Mouse (Mus musculus) kidney, embryonic 16.5 days (tissue): Measurements from ENCODE around the gene Gabrb3. TPM values are rescaled to one million over a fixed set of nuclear protein-coding genes. Genes with fewer than 3 reads are reported as not detected.

Experiments used
- ATAC-seq: fragments of 200-750 bp; cut with Nextera tagmentation; 2 replicates; pipeline ENCODE4 v1.8.0; 2017; ENCODE audit warnings: moderate TSS enrichment; ENCODE audit not compliant: low FRiP score, low TSS enrichment
- H3K27ac ChIP-seq: fragments of 300-500 bp; sonication (generic); 2 replicates; pipeline ENCODE4 v1.5.1; 2014; ENCODE audit warnings: low read length
- H3K27me3 ChIP-seq: fragments of 300-500 bp; sonication (generic); 2 replicates; pipeline ENCODE4 v1.6.1; 2014; ENCODE audit warnings: low read length, control low read depth, mixed read lengths; ENCODE audit not compliant: insufficient read depth
- H3K36me3 ChIP-seq: fragments of 300-500 bp; sonication (generic); 2 replicates; pipeline ENCODE4 v1.6.1; 2014; ENCODE audit warnings: low read length, control low read depth, mixed read lengths; ENCODE audit not compliant: insufficient read depth
- H3K4me1 ChIP-seq: fragments of 300-500 bp; sonication (generic); 2 replicates; pipeline ENCODE4 v1.6.1; 2014; ENCODE audit warnings: low read length, control low read depth, mixed read lengths; ENCODE audit not compliant: insufficient read depth
- H3K4me2 ChIP-seq: fragments of 300-500 bp; sonication (generic); replicated peaks from 2 replicates; pipeline ENCODE4 v1.6.1; 2014; ENCODE audit warnings: low read depth, low read length
- H3K4me3 ChIP-seq: fragments of 300-500 bp; sonication (generic); 2 replicates; pipeline ENCODE4 v1.5.1; 2014; ENCODE audit warnings: mild to moderate bottlenecking, low read length
- H3K9ac ChIP-seq: fragments of 300-500 bp; sonication (generic); replicated peaks from 2 replicates; pipeline ENCODE4 v1.6.1; 2014; ENCODE audit warnings: low read length
- H3K9me3 ChIP-seq: fragments of 300-500 bp; sonication (generic); 2 replicates; pipeline ENCODE4 v1.6.1; 2016; ENCODE audit warnings: low read length, control low read depth
- WGBS: fragments of 180-500 bp; shearing (Covaris S2); extraction: QIAGEN DNeasy Blood & Tissue Kit; methylation state at CpG from one replicate; pipeline ENCODE4 v1.1.7; 2014; 5-methylcytosine and 5-hydroxymethylcytosine counted together
- polyA plus RNA-seq: library from polyadenylated mRNA; unstranded; fragments of >200 nt; fragmentation: Nextera tagmentation; extraction: Ambion mirVana; gene quantifications from 2 replicates; pipeline ENCODE4 v1.2.1, GENCODE M21; 2015

The Gabrb3 gene
- polyA plus RNA-seq, 1 experiment from 2014 or later = 1.0 TPM

DNA sequence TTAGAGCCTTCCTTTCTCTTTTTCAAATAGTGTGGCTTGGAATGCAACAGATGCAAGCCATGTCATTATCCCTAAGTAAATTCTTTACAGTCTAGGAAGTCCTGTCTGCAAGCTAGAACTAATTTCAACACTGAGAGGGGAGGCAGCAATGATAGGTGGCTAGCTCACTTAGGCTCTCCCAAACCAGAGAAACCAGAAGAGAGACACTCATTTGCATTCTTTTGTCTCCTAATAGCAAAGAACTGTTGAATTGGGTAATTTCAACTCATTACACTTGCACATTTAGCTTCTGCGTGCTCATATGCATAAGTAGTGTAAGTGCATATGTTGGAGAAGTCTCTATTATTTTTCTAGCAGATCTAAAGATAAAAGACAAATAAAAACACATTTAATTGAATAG lies 28.7 kb downstream of the Gabrb3 start:
- Histone ChIP-seq H3K36me3 (no peaks in the 10 kb centered on the region), H3K4me3 (no peak overlapping the region), H3K27ac (no peak overlapping the region), H3K9me3 (no peaks in the 10 kb centered on the region), H3K4me2 (no peak overlapping the region), H3K27me3 (no peaks in the 10 kb centered on the region), H3K4me1 (no peaks in the 10 kb centered on the region), H3K9ac (no peak overlapping the region)
- no peak for ATAC-seq
- WGBS = 80% methylated on average over 1 of the region's 1 CpGs

DNA sequence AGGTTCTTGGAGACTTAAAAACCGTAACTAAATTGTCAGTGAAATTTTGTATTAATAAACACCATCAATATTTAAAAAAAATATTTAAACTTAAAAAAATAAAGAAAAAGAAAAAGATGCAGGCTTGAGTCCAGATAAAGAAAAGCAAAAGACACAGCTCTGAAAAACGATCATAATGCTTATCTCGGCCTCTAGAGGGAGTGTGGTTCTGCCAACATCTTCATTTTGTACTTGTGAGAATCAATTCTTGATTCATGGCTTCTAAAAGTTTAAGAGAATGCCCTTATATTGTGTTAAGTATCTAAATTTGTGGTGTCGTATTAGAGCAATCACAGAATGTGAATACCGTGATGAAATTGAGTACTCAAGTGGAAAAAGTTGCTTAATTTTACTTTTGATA lies 40.9 kb downstream of the Gabrb3 start:
- no peak overlapping the region for H3K9ac ChIP-seq
- no peaks in the 10 kb centered on the region for H3K36me3 ChIP-seq
- ATAC-seq = no peak
- no peaks in the 10 kb centered on the region for H3K27me3 ChIP-seq
- H3K9me3 ChIP-seq = no peaks in the 10 kb centered on the region
- H3K4me3 ChIP-seq = no peak overlapping the region
- H3K27ac ChIP-seq = no peak overlapping the region
- no peak overlapping the region for H3K4me2 ChIP-seq
- WGBS = 67% methylated on average over 5 of the region's 5 CpGs
- H3K4me1 ChIP-seq = no peaks in the 10 kb centered on the region

DNA sequence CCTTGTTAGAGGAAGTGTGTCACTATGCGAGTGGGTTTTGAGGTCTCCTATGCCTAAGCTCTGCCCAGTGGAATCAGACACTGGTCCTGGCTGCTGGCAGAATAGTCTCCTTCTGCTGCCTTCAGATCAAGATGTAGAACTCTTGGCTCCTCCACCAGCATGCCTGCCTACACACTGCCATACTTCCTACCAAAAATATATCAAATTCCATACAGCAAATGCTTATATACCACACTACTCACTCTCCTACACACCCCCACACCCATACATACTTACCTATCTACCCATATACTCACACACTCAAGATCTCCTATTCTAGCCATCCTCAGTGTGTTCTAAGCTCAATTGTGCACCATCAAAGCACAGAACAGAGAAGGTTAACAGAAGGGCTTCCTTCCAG lies 51.8 kb downstream of the Gabrb3 start:
- no peak for ATAC-seq
- Histone ChIP-seq H3K9ac (no peak overlapping the region), H3K27me3 (no peaks in the 10 kb centered on the region), H3K36me3 (no peaks in the 10 kb centered on the region), H3K4me3 (no peak overlapping the region), H3K4me1 (no peaks in the 10 kb centered on the region), H3K9me3 (no peaks in the 10 kb centered on the region), H3K4me2 (no peak overlapping the region), H3K27ac (no peak overlapping the region)
- WGBS = 100% methylated on average over 1 of the region's 1 CpGs

DNA sequence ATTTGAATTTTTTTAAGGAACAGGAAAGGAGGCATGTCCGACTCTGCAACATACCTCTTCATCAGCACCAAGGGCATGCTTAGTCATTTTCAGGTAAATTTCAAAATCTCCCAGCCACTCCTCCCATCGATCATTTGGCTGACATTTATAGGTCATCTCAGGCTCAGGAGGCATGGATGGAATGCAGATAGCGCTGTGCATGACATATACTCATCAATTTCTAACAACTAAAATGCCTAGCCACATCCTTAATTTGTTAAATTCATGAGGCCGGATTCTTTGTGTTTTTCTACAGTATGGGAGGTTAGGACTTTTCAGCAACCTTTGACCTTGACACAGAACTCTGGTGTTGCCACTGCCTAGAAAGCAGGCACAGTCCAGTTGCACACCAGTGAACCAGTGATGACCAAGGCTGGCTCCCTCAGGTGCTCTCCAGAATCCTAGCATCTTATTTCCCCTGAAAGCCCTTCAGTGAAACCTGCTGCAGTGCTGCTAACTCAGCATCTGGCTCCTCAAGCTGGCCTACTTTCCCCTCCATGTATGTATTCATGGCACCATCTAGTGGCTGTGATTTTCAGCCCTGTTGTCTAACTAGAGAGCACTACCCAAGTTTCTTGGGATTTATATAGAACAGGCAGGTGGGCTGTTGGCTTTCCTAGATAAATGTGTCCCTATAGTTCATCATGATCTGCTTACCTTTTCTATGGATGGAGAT lies 54.5 kb downstream of the Gabrb3 start:
- no peak overlapping the region for H3K27ac ChIP-seq
- no peaks in the 10 kb centered on the region for H3K36me3 ChIP-seq
- ATAC-seq = no peak
- no peak overlapping the region for H3K4me3 ChIP-seq
- no peaks in the 10 kb centered on the region for H3K9me3 ChIP-seq
- H3K4me1 ChIP-seq = no peaks in the 10 kb centered on the region
- no peak overlapping the region for H3K4me2 ChIP-seq
- WGBS = 80% methylated on average over 4 of the region's 4 CpGs
- no peak overlapping the region for H3K9ac ChIP-seq
- no peaks in the 10 kb centered on the region for H3K27me3 ChIP-seq

DNA sequence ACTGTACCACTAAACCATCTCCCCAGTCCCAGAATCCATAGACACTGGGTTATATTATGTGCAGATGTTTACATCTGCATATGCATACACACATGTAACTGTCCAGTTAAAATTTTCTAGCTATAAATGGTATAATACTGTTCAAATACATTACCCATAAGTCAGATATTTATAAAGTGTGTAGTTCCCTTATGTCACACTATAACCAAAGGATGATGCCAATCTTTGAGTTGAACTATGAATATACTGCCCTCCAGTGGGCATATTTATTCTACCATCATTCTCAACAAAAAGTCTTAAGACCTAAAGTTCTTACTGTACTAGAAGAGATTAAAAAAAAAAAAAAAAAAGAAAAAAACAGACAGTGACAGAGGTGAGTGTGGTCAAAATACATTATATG lies 63.4 kb downstream of the Gabrb3 start:
- H3K36me3 ChIP-seq = no peaks in the 10 kb centered on the region
- no peaks in the 10 kb centered on the region for H3K9me3 ChIP-seq
- H3K4me3 ChIP-seq = no peak overlapping the region
- no peak overlapping the region for H3K9ac ChIP-seq
- no peaks in the 10 kb centered on the region for H3K27me3 ChIP-seq
- ATAC-seq = no peak
- no peak overlapping the region for H3K4me2 ChIP-seq
- H3K27ac ChIP-seq = no peak overlapping the region
- H3K4me1 ChIP-seq = no peaks in the 10 kb centered on the region

DNA sequence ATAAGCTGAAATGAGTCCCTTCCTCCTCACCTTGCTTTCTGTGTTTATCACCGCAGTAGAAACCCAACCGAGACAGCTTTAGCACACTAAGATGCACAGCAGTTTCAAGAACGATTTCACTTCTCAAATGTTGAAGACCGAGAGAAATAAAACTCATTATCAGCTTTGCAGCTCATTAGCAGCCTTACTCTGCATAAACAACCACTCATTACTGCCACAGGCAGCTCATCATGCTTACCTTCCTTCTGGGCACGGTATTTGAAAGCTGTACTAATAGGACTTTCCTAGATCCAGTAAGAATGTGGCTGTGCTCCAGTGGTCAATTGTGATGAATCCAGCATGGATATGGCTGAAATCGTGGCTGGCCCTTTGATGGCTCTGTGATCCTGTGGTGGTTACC lies 67.4 kb downstream of the Gabrb3 start:
- H3K27me3 ChIP-seq = no peaks in the 10 kb centered on the region
- no peaks in the 10 kb centered on the region for H3K9me3 ChIP-seq
- no peak for ATAC-seq
- H3K9ac ChIP-seq = no peak overlapping the region
- no peaks in the 10 kb centered on the region for H3K36me3 ChIP-seq
- H3K4me1 ChIP-seq = no peaks in the 10 kb centered on the region
- no peak overlapping the region for H3K27ac ChIP-seq
- H3K4me3 ChIP-seq = no peak overlapping the region
- WGBS = 72% methylated on average over 6 of the region's 6 CpGs
- H3K4me2 ChIP-seq = no peak overlapping the region

DNA sequence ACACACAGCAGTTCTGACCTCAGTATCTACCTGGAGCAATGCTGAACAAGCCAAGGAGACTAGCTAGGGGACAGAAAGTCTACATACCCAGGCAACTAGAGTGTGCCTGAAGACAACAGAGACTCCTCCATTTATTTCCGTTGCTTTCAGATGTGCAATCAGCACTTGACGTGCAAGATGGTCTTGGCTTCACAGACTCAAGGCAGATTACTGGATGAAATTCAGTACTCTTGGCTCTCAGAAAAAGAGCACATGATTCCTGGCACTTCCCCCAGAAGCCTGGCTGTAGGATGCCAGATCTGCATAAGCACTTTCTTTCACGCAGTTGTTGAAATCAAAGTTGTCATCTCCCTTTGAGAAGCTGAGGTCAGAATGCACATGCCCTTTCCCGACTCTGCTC lies 72.3 kb downstream of the Gabrb3 start:
- no peak overlapping the region for H3K4me2 ChIP-seq
- H3K9me3 ChIP-seq = no peaks in the 10 kb centered on the region
- no peaks in the 10 kb centered on the region for H3K36me3 ChIP-seq
- ATAC-seq = no peak
- H3K9ac ChIP-seq = no peak overlapping the region
- 80% methylated on average over 4 of the region's 4 CpGs for WGBS
- no peaks in the 10 kb centered on the region for H3K27me3 ChIP-seq
- H3K27ac ChIP-seq = no peak overlapping the region
- no peaks in the 10 kb centered on the region for H3K4me1 ChIP-seq
- no peak overlapping the region for H3K4me3 ChIP-seq

DNA sequence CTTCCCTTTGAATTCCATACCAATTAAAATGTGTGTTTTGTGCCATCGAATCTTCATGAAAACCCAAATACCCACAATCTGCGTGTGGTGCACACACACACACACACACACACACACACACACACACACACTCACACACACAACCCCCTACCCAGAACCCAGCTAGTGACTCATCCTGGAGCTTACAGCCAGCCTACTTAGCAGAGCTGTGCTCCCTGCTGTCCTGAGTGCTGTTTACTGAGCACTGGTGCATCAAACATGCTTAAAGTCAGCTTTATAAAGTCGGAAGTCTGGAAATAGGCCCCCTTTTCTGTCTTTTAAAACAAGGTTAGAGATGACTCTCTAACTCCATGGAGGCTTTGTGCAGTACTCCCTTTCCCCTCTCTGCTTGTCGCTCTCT lies 83.3 kb downstream of the Gabrb3 start:
- Histone ChIP-seq H3K4me2 (no peak overlapping the region), H3K4me1 (no peaks in the 10 kb centered on the region), H3K9ac (no peak overlapping the region), H3K27me3 (peaks cover 17% of the 10 kb centered on the region), H3K9me3 (no peaks in the 10 kb centered on the region), H3K36me3 (no peaks in the 10 kb centered on the region), H3K27ac (no peak overlapping the region), H3K4me3 (no peak overlapping the region)
- 84% methylated on average over 4 of the region's 4 CpGs for WGBS
- ATAC-seq = no peak

DNA sequence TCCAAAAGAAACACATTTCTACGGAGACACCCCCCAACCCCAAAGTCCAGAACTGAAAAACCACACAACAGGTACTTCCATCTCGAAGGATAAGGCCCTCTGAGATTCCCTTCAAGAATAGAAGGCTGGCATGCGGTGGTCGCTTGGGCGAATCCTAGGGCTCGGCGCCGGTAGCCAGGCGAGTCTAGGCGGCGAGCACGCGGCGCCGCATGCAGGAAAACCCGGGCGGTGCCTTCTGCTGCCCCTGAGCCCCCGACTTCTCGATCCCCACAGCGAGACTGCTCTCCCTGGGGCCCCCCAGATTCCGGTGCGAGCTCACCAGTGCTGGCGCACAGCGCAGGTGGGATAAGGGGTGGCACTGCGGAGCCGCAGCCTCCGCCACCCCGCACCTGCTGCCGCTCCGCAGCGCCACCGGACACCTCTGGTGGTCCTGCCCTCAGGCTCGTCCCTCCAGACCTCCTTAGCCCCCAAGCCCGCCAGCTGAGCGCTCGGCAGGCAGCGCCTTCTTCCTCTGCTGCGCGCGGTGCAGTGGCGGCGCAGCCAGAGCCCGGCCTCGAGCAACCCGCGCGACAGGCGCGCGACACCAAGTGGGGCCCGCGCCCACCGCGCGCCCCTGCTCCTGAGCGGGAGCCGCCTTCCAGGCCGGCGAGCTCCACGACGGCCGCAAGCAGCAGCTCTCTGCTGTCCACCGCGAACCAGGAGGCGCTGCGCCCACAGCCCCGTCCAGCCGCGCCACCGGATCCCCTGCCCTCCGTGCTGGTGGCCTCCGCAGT lies 89.6 kb downstream of the Gabrb3 start:
- Histone ChIP-seq H3K4me2 (peak overlapping the region; percentile 69), H3K4me1 (no peaks in the 10 kb centered on the region), H3K36me3 (no peaks in the 10 kb centered on the region), H3K4me3 (peak overlapping the region; percentile 48), H3K9ac (no peak overlapping the region), H3K27me3 (peaks cover 52% of the 10 kb centered on the region), H3K27ac (no peak overlapping the region), H3K9me3 (no peaks in the 10 kb centered on the region)
- WGBS = 1% methylated on average over 71 of the region's 72 CpGs
- ATAC-seq = peak; percentile 74

DNA sequence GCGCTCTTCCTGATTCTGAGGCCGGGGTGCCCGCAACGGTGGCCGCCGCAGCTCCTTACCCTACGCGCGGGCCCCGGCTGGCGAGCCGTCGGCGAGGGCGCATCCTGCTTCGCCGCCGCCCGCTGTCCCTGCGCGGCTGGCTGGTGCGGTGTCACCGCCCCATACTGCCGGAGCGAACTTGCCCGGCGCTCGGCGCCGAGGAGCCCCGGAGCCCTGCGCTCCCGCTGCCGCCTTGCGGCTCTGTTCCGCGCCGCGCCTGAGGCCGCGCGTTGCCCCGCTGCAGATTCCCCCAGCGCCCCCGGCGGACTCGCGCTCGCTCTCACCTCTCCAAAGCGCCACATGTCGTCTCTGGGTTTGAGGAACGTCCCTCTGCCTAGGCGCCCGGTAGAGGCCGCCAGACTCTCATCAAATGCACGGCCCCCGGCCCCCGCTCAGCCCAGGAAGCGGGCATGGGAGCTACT lies 90.2 kb downstream of the Gabrb3 start, which contains the start of gene Gabra5:
Gabra5 (minus strand) TSS at position 379 of the 461 bp plus-strand sequence.
- ATAC-seq = peak; percentile 91
- H3K9ac ChIP-seq = no peak within 1 kb of the TSS
- peaks cover 52% of the 10 kb centered on the region for H3K27me3 ChIP-seq
- no peaks in the 10 kb centered on the region for H3K4me1 ChIP-seq
- no peaks in the 10 kb centered on the region for H3K36me3 ChIP-seq
- H3K27ac ChIP-seq = no peak within 1 kb of the TSS
- no peaks in the 10 kb centered on the region for H3K9me3 ChIP-seq
- WGBS = under 1% methylated on average over 59 of the region's 59 CpGs
- H3K4me3 ChIP-seq = peak within 1 kb of the TSS; percentile 48
- H3K4me2 ChIP-seq = peak within 1 kb of the TSS; percentile 69
